Mouse (Mus musculus) v-Abl transformed pro-B cells (cell line): Measurements from ENCODE around the gene Tmem41b.

Experiments
- in situ Hi-C, 2 experiments: fragments of 400-800 bp; cut with MboI; formaldehyde crosslinking; loops; one replicate each; pipeline ENCODE4 v1.15.1; 2025; ENCODE audit not compliant: unreplicated experiment in 2 of 2

Tmem41b gene

DNA sequence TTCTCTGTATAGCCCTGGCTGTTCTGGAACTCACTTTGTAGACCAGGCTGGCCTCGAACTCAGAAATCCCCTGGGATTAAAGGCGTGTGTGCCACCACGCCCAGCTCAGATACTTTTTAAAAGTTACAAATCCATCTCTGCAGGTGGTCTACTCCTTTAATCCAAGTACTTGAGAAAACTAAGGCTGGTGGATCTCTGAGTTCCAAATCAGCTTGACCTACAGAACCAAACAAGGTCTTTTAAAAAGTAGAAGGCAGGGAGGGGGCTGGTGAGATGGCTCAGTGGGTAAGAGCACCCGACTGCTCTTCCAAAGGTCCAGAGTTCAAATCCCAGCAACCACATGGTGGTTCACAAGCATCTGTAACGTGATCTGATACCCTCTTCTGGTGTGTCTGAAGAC, 2.1 kb downstream of the Tmem41b start:
- in situ Hi-C loops, result loop anchor here (5.0 to 25.0 kb wide), 3 partner anchors 73 to 453 kb away; no protein-coding TSS in a partner anchor

DNA sequence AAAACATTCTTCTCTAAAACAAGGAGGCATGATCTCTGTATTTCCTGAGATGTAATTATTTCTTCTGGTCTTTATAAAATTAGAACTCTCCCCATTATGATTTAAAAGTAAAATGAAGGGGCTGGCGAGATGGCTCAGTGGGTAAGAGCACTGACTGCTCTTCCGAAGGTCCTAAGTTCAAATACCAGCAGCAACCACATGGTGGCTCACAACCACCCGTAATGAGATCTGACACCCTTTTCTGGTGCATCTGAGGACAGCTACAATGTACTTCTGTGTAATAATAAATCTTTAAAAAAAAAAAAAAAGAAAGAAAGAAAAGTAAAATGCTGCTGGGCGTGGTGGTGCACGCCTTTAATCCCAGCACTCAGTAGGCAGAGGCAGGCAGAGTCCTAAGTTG, 9.6 kb downstream of the Tmem41b start:
- in situ Hi-C loops, result loop anchor here (5.0 to 25.0 kb wide), 7 partner anchors 108 to 658 kb away; no protein-coding TSS in a partner anchor

DNA sequence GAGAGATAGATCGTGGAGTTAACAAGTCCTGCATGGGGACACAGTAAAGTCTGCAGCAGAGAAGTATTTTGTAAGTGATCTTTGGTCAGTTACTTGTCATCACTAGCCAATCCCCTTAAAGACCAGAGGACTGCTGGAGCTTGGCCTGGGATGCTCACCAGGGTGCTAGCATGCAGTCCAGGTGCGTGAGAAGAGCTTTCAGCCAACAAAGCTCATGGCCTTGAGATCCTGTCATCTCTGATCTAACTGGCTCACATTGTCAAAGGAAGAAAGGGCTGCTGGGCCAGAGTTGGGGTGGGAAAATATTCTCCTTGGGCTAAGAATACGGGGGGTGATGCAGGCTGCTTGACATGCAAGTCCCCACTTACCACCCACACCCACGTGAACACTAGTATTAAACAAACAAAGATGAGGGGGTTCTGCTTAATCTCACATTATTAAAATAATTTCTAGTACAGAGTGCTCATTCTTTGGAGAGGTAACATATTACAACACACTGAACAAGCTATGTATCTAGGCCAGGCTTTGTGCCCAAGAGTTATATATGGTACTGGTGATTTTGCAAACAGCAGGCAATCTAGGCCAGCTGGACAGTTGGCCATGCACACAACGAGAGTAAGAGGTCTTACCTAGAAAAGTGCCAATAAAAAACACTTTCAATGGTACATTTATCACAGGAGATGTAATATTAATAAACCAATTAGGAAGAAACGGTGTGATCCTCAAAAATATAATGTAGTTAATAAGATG, 10.6 kb downstream of the Tmem41b start:
- in situ Hi-C loops, result loop anchor here (5.0 to 25.0 kb wide), 7 partner anchors 109 to 659 kb away; no protein-coding TSS in a partner anchor

DNA sequence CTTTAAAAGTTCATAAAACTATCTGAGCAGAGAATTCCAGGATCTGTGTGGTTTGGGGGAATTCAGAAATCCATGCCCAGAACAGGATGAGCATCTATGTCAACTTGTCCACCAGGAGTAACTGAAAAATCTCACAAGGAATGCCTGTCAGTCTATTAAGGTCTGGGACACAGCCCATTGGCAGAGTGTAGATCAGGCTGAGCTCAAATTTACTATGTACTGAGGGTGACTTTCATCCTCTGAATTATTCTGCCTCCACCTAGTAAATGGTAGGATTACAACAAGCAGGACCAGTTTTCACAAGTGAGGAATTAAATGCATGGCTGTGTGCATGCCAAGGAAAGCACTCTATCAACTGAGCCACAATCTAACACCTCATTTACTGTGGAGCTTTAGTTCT, 17.2 kb downstream of the Tmem41b start:
- in situ Hi-C loops, result loop anchor here in 1 of 2 experiments (25.0 kb wide), 1 partner anchor 432 kb away; no protein-coding TSS in a partner anchor

DNA sequence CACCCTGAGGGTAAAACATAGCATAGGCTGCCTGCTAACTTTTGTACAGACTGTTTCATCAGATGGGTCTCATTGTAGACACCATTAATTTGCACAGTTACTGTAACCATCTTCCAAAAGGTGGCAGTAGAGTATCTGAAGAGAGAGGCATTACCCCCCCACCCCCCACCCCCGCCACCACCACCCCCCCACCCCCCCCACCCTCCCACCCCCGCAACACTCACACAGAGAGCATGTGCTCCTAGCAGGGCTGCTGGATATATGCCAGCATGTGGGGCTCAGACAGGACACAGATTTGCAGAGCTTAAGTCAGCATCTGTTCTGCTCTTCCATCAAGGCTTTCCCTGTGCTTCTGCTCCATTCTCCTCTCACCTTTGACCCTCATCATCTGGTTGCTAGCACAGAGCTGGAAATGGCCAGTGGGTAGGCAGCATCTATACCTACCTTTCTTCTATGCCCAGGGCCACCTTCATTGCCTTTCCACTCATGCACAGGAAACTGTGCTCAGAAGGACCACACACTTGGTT, 17.7 kb downstream of the Tmem41b start:
- in situ Hi-C loops, result loop anchor here in 1 of 2 experiments (25.0 kb wide), 1 partner anchor 432 kb away; no protein-coding TSS in a partner anchor

DNA sequence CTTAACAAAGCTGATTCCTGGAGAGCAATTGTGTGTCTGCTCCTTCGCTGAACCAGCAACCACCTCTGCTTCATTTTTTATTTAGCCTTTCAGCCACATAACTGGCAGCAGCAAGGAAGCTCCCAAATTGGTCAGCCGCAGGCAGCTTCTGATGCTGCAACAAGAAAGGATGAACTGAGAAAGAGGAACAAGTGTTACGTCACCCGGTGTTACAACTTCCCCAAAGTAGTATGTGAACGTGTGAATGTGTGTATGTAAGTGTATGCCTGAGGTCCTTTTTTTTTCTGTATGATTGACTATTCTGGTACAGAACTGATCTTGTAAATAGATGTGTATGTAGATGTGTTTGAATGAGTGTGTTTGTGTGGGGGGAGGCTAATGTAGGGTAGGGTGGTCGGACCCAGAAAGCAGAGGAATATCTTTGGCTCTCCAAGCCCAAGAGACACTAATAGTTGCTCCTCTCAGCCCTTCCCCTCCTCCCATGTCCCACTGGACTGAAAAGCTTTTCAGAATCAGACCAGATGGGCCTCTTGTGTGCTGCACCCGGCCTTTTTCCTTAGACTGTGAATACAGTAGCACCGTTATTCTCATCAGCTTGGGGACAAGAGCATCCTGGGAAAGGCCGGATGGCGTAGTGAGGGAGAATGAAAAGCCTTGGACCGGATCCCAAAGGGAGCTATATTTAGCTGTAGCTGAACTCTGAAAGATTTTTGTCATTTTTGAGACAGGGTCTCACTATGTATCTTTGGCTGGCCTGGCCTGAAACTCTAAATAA, 18.7 kb downstream of the Tmem41b start:
- in situ Hi-C loops, result loop anchor here in 1 of 2 experiments (25.0 kb wide), 1 partner anchor 431 kb away; no protein-coding TSS in a partner anchor

DNA sequence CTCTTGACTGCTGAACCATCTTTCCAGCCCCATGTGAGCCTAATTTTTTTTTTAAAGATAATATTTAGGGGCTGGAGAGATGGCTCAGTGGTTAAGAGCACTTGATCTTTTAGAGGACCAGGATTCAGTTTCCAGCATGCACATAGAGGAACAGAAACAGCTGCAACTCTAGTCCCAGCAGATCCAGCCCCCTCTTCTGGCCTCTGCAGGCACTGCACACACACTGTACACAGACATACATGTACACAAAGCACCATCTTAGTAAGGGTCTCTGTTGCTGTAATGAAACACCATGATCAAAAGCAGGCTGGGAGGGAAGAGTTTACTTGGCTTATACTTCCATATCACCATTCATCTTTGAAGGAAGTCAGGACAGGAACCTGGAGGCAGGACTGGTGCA, 21.1 kb downstream of the Tmem41b start:
- in situ Hi-C loops, result loop anchor here in 1 of 2 experiments (25.0 kb wide), 1 partner anchor 428 kb away; no protein-coding TSS in a partner anchor

DNA sequence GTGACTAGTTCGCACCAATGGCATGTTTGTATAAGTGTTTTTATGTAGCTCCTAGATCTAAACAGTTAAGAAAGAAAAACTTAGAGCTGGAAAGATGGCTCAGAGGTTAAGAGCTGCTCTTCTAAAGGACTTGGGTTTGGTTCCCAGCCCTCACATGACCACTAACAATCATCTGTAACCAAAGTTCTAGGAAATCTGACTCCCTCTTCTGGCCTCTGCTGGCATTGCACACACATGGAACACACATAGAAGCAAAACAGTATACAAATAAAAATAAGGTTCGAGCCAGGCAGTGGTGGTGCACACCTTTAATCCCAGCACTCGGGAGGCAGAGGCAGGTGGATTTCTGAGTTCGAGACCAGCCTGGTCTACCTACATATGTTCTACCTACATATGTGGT, 23.0 kb downstream of the Tmem41b start:
- in situ Hi-C loops, result loop anchor here in 1 of 2 experiments (25.0 kb wide), 1 partner anchor 426 kb away; no protein-coding TSS in a partner anchor

DNA sequence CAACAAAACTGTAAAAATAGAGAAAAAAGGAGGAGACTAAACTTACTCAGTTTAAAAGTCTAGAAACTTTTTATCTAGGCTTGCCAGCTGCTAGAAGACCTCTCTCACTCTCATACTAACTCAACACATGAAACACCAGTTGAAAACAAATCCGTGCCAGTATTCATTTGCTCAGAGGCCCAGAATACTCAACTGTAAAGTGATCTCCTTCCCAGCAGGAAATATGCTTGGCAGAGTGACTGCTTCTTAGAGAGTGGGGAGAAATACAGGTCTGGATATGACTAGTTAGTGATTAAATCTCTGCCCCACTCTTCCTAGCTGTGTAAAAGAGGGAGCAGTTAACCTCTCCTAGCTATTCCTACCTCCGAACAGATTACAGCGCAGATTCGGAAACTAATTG, 24.1 kb downstream of the Tmem41b start:
- in situ Hi-C loops, result loop anchor here in 1 of 2 experiments (25.0 kb wide), 1 partner anchor 425 kb away; no protein-coding TSS in a partner anchor

DNA sequence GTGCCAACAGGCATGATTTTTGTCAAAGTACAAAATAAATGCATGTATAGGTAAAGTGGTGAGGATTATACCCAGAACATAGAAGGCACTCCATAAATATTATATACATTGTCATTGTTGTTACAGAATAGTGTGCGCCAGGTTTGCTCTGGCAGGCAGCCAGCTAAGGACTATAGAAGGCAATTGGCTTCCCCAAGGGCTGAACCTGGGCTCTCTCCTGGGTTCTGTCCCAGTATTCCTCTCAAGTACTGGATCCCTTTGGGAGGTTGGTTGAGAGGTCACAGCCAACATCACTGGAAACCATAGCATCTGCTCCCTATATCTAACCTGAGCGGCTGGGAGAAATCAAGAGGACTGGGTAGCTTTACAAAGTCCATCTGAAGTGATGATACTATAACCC, 25.2 kb downstream of the Tmem41b start:
- in situ Hi-C loops, result loop anchor here in 1 of 2 experiments (25.0 kb wide), 1 partner anchor 424 kb away; no protein-coding TSS in a partner anchor

DNA sequence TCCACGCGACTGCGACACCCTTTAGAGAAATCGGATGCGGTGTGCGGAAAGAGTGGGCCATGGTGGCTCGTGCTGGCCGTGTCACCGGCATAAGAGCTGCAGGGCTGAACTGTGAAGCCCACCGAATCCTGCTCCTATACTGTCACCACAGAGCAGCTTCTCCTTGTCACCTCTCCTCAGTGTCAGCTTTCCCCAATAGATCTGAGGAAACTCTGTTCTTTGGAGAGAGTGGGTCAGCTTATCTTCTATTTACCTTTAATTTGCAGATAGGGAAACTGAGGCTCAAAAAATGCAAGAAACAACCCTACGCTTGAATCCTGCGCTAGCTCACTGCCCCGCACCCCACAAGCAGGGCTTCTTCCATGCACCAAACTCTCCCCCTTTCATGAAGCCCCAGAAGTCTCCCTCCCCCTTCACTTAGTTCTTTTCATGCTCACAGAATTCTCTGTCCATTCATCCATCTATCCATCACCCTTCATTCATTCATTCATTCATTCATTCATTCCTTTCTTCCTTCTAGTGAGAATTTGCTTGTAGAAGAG, 26.0 kb downstream of the Tmem41b start:
- in situ Hi-C loops, result loop anchor here in 1 of 2 experiments (25.0 kb wide), 1 partner anchor 423 kb away; no protein-coding TSS in a partner anchor

DNA sequence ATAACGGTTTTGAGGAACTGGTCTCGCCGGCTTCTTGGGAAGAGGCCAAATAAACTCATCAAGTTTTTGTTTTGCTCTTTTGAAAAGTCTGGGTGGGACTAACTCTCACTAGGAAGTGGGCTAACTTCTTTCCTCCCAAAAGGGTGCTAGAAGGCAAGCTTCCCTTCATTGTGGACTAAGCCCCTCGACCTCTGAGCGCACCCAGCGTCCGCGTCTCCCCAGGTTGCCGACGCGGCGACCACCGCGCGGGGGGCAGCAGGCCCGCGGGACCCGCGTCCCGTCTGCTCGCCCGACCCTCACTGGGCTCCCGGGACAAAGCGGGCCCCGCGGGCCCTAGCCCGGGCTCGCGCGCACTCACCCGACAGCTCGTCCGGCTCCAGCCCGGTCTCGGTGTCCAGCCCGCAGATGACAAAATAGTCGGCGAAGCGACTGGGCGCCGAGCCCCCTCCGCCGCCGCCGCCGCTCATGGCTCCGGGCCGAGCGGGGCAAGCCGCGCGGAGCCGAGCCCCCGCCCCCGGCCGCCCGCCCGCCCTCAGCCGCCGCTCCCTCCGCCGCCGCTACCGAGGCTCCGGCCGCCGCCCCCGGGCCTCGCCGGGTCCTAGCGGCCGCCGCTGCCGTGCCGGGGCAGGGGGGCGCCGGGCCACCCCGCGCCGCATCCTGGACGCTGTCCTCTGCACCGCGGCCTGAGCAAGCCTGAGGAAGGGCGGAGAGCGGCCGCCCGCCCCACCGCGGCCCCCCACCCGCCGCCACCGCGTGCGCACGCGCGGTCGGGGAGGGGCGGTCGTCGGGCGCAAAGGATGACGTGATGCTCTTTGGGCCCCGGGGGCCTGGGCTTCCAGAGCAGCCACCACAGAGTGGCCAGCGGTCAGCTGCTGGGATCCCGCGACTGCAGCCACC, 26.8 kb downstream of the Tmem41b start, which contains the start of gene Dennd5a:
Gene Dennd5a, minus strand, starts transcription at position 755 of the 897 bp plus-strand sequence.
- in situ Hi-C loops, result loop anchor here in 1 of 2 experiments (25.0 kb wide), 1 partner anchor 423 kb away; no protein-coding TSS in a partner anchor

DNA sequence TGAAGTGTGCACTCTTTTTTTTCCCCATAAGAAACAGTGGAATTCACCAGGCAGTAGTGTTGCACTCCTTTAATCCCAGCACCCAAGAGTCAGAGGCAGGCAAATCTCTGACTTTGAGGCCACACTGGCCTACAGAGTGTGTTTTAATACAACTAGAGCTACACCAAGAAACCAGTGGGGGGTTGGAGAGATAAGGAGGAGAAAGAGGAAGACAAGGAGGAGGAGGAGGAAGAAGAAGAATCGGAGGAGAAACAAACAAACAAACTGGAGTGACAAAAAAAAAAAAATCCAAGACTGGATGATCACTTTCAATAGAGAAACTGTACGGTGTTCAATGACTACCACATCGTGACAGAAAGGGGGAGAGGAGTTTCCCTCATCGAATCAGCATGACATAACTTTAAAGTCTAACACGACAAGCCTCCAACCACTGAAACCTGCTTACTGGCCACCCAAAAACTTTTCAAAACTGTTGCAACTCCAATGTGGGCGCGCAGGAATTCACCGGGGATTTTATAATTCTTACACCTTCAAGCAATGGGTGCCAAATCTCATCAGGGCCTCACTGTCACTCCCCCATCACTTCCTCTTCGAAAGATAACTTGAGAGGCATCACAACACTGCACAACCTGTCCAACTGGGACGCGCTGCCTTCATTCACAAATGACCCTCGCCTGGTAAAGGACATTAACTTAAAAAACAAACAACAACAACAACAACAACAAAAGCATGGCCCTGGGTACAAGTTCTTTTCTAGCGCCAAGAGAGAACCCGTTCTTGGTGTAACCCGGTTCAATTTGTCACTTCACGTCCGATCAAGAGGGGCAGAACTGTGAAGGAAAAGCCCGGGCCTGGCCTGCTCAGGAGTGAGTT, 27.6 kb downstream of the Tmem41b start:
- in situ Hi-C loops, result loop anchor here in 1 of 2 experiments (25.0 kb wide), 1 partner anchor 422 kb away; no protein-coding TSS in a partner anchor

DNA sequence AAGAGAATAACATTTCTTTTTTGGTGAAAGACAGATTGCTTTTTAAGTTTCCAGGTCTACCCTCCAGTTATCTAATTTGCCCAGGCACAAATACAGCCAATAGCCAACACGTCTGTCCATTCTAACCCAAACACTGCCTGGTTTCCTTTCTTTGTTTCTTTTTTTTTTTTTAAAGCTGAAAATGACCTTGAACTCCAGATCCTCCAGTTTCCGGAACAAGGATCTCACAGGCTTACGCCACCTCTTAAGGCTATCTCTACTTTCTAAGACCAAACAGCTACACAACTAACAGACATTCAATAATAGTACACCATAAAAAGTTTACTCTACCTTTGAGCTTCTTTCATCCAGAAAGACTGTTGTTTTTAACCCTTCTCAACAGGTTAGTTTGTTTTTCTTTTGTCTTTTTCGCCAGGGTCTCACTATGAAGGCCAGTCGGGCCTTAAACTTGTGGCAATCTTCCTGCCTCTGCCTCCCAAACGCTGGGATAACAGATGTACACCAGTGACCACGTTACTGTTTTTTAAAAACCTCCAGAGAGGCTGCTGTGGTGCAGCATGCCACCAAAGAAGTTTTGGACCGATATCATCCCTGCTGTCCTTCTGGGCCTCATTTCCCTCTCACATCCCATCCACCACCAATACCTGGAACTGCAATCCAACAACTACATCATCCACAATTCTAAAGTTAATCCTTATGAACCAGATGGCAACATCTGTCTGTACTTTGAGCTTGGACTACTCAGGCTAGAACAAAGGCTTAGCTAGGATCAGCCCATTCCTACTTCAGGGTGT, 28.5 kb downstream of the Tmem41b start:
- in situ Hi-C loops, result loop anchor here in 1 of 2 experiments (25.0 kb wide), 1 partner anchor 421 kb away; no protein-coding TSS in a partner anchor

DNA sequence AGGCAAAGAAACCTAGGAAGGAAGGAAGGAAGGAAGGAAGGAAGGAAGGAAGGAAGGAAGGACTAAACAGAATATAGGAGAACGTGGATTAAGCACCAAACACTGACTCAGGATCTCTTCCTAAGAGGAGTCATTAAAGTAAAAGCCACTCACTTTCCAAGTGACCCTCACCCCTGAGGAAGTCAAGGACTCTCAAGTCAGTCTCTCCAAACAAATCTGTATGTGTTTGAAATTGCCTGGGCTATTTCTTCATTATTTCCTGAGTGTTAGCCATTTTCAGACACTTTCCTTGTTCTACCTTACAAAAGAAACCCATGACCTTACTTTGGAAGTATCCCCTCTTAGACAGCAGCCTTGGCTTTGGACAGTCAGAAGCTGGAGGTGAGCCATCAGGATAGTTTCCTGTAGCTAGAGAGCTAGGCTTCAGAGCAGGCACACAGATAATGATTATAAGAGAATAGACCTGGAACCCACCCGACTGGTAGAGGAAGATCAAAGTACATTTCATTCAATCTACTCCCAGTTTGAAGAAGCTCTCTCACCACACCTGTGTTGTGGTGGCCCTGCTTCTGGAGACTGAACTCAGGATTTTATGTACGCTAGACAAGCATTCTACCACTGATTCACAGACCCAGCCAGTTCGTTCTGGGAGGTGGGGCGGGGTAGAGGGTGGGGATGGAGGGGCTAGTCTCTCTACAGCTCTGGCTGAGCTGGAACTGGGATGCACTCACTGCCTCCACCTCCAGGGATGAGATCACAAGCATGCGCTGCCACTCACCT, 31.9 kb downstream of the Tmem41b start:
- in situ Hi-C loops, result loop anchor here in 1 of 2 experiments (25.0 kb wide), 1 partner anchor 418 kb away; no protein-coding TSS in a partner anchor

DNA sequence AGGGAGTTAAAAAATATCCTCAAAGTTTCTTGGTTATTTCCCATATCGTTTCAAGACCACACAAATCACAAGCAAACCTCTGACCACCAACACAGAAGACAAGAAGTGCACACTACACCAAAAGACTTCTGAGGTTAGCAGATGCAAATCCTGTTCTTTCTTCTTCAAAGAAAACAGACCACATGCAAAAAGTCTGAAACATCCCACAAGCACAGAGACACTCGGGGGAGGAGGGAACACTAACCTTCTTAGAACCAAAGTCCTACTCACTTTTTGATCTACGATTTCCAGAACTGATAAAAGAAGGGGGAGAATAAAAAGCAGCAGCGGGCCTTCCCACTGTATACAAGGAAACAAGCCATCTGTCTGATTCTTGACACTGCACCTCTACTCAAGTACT, 35.4 kb downstream of the Tmem41b start:
- in situ Hi-C loops, result loop anchor here in 1 of 2 experiments (25.0 kb wide), 1 partner anchor 414 kb away; no protein-coding TSS in a partner anchor
